Mouse (Mus musculus): Measurements from ENCODE around the gene Lrp6. TPM values are rescaled to one million over a fixed set of nuclear protein-coding genes. Genes with fewer than 3 reads are reported as not detected.

Lrp6 gene
- polyA plus RNA-seq, 1 experiment: 8.4 TPM

DNA sequence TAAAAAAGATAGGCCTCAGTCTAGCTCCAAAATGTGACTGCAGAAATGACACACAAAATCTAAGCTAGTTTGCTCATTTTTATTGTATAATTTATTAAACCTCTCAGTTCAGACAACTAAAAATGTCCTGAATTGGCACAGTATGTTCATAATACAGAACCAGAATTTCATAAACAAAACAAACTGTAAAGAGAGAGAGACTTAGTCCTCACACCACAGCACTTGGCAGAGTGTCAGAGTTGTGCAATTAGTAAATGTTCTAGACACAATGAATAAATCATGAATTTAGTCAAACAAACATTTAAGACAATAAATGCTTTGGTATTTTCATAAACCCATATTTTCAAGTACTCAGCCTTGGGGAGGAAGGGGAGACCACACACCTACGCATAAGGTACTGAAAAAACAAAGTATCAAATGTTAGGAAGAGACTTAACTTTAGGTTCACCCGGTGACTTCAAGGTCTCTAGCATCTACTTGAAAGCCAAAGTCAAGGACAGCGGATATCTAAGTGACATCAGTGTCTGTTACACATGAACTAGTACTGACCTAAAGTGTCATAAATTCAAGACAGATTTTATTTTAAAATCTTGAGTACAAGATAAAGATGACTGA, 52.8 kb downstream of the Lrp6 start:
- H3K27me3 ChIP-seq (ENCODE audit: control insufficient read depth, insufficient read depth, insufficient read length): no peaks in the 10 kb centered on the region
- H3K79me2 ChIP-seq (ENCODE audit: control insufficient read depth, insufficient read depth): peaks cover 53% of the 10 kb centered on the region
- H3K36me3 ChIP-seq (ENCODE audit: control insufficient read depth, insufficient read depth): no peaks in the 10 kb centered on the region
- no peak overlapping the region for H3K4me2 ChIP-seq (ENCODE audit: low read depth)
- H3ac ChIP-seq (ENCODE audit: control insufficient read depth, insufficient read length): no peak overlapping the region
- TF ChIP-seq TCF12 (IDR thresholded peaks at IDR 0.05; ENCODE audit: insufficient read depth, poor library complexity, severe bottlenecking): no peak
- TF ChIP-seq E2F4 (IDR thresholded peaks at IDR 0.05; ENCODE audit: insufficient read depth): no peak
- TF ChIP-seq TCF3 (IDR thresholded peaks at IDR 0.05; ENCODE audit: insufficient read length, low read depth): no peak
- TF ChIP-seq CEBPB (IDR thresholded peaks at IDR 0.05; ENCODE audit: insufficient read depth, poor library complexity, severe bottlenecking): peak; percentile 65; the same call in 1 of the 2 replicates
- no peak for TF ChIP-seq USF1 (IDR thresholded peaks at IDR 0.05; ENCODE audit: low read depth)
- TF ChIP-seq MYOD1 (IDR thresholded peaks at IDR 0.05; ENCODE audit: control insufficient read depth in 1 of 3, insufficient read length in 2 of 3, low read depth in 2 of 3): no peak
- TF ChIP-seq MYOG (IDR thresholded peaks at IDR 0.05; ENCODE audit: control insufficient read depth in 1 of 3, insufficient read depth in 1 of 3, insufficient read length in 2 of 3, low read depth in 2 of 3): no peak
- no peak overlapping the region for H3K4me3 ChIP-seq

DNA sequence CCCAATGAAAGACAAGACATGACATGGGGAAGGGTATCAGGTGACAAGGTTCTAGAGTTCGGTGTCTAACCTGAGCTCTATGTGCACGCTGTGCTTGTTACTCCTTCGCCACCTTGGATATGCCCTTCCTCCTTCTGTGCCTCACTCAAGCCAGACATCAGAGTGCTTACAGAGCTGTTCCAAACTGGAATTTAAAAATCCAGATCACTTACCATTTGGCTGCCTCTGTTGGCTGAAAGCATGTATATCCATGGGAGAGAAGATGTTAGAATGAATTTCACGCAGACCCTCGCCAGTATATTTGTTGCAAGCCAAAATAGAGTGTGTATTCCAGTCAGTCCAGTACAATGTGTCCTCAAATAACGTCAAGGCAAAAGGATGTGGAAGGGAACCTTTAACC, 53.8 kb downstream of the Lrp6 start:
- H3K36me3 ChIP-seq (ENCODE audit: control insufficient read depth, insufficient read depth): no peaks in the 10 kb centered on the region
- H3K79me2 ChIP-seq (ENCODE audit: control insufficient read depth, insufficient read depth): peaks cover 43% of the 10 kb centered on the region
- no peak for TF ChIP-seq SRF (IDR thresholded peaks at IDR 0.05; ENCODE audit: control insufficient read depth, insufficient read length, low read depth)
- no peak for TF ChIP-seq POLR2AphosphoS2 (IDR thresholded peaks at IDR 0.05; ENCODE audit: insufficient read length, low read depth)
- TF ChIP-seq REST (IDR thresholded peaks at IDR 0.05; ENCODE audit: insufficient read depth, insufficient read length): no peak
- TF ChIP-seq MYOG (IDR thresholded peaks at IDR 0.05; ENCODE audit: control insufficient read depth in 1 of 3, insufficient read depth in 1 of 3, insufficient read length in 2 of 3, low read depth in 2 of 3): no peak
- TF ChIP-seq TCF3 (IDR thresholded peaks at IDR 0.05; ENCODE audit: insufficient read length, low read depth): no peak
- no peak for TF ChIP-seq USF1 (IDR thresholded peaks at IDR 0.05; ENCODE audit: low read depth)
- no peak for TF ChIP-seq TCF12 (IDR thresholded peaks at IDR 0.05; ENCODE audit: insufficient read depth, poor library complexity, severe bottlenecking)
- no peak for TF ChIP-seq MAX (IDR thresholded peaks at IDR 0.05; ENCODE audit: low read depth)
- no peak for TF ChIP-seq MYOD1 (IDR thresholded peaks at IDR 0.05; ENCODE audit: control insufficient read depth in 1 of 3, insufficient read length in 2 of 3, low read depth in 2 of 3)
- TF ChIP-seq CEBPB (IDR thresholded peaks at IDR 0.05; ENCODE audit: insufficient read depth, poor library complexity, severe bottlenecking): no peak
- no peak for TF ChIP-seq POLR2A (IDR thresholded peaks at IDR 0.05; ENCODE audit: insufficient read length, low read depth)
- TF ChIP-seq E2F4 (IDR thresholded peaks at IDR 0.05; ENCODE audit: insufficient read depth): no peak
- H3ac ChIP-seq (ENCODE audit: control insufficient read depth, insufficient read length): no peak overlapping the region
- H3K27me3 ChIP-seq (ENCODE audit: control insufficient read depth, insufficient read depth, insufficient read length): no peaks in the 10 kb centered on the region
- H3K4me2 ChIP-seq (ENCODE audit: low read depth): no peak overlapping the region
- H3K4me3 ChIP-seq: no peak overlapping the region

DNA sequence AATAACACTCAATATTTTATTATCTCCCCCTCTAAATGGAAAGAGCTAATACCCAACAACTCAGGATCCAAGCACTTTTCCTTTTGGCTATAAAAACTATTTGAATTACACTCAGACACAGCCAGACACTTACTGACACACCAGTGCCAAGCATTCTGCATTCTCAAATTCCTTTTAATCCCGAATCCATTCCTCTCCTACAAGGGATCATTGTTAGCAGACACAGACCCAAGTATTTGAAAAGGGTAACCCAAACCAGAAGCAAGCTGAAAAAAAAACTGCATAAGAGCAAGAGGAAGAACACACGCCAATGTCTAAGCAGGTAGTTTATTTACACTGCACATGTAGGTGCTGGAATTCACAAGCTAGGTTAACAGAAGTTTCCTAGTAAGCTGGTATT, 54.3 kb downstream of the Lrp6 start:
- Histone ChIP-seq H3K4me2 (ENCODE audit: low read depth) (no peak overlapping the region), H3K4me3 (no peak overlapping the region), H3K79me2 (ENCODE audit: control insufficient read depth, insufficient read depth) (peaks cover 42% of the 10 kb centered on the region), H3K36me3 (ENCODE audit: control insufficient read depth, insufficient read depth) (peaks cover 1% of the 10 kb centered on the region), H3ac (ENCODE audit: control insufficient read depth, insufficient read length) (no peak overlapping the region), H3K27me3 (ENCODE audit: control insufficient read depth, insufficient read depth, insufficient read length) (no peaks in the 10 kb centered on the region)
- TF ChIP-seq MYOG (IDR thresholded peaks at IDR 0.05; ENCODE audit: control insufficient read depth in 1 of 3, insufficient read depth in 1 of 3, insufficient read length in 2 of 3, low read depth in 2 of 3) (no peak), CEBPB (IDR thresholded peaks at IDR 0.05; ENCODE audit: insufficient read depth, poor library complexity, severe bottlenecking) (no peak), POLR2AphosphoS2 (IDR thresholded peaks at IDR 0.05; ENCODE audit: insufficient read length, low read depth) (no peak), MYOD1 (IDR thresholded peaks at IDR 0.05; ENCODE audit: control insufficient read depth in 1 of 3, insufficient read length in 2 of 3, low read depth in 2 of 3) (no peak)

DNA sequence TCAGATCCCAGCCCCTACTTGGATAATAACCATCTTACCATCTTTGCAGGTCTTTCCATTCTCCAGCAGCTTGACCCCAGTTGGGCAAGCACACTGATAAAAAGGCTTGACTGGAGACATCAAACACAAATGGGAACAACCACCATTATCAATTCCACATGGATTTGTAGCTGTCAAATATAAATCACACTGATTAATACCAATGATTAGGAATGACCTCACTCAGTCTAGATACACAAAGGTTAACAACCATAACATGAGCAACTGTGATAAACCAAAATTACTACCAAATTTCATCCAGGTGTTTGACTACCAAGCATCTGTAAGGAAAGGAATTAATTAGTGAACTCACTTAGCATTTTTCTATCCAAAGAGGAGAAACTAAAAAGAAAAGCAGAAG, 55.6 kb downstream of the Lrp6 start:
- Histone ChIP-seq H3K4me2 (ENCODE audit: low read depth) (no peak overlapping the region), H3ac (ENCODE audit: control insufficient read depth, insufficient read length) (no peak overlapping the region), H3K79me2 (ENCODE audit: control insufficient read depth, insufficient read depth) (peaks cover 30% of the 10 kb centered on the region), H3K4me3 (no peak overlapping the region), H3K36me3 (ENCODE audit: control insufficient read depth, insufficient read depth) (peaks cover 13% of the 10 kb centered on the region), H3K27me3 (ENCODE audit: control insufficient read depth, insufficient read depth, insufficient read length) (no peaks in the 10 kb centered on the region)
- no peak for TF ChIP-seq POLR2AphosphoS2 (IDR thresholded peaks at IDR 0.05; ENCODE audit: insufficient read length, low read depth)
- no peak for TF ChIP-seq CEBPB (IDR thresholded peaks at IDR 0.05; ENCODE audit: insufficient read depth, poor library complexity, severe bottlenecking)
- no peak for TF ChIP-seq POLR2A (IDR thresholded peaks at IDR 0.05; ENCODE audit: insufficient read length, low read depth)
- no peak for TF ChIP-seq SRF (IDR thresholded peaks at IDR 0.05; ENCODE audit: control insufficient read depth, insufficient read length, low read depth)
- TF ChIP-seq MAX (IDR thresholded peaks at IDR 0.05; ENCODE audit: low read depth): no peak
- no peak for TF ChIP-seq E2F4 (IDR thresholded peaks at IDR 0.05; ENCODE audit: insufficient read depth)
- no peak for TF ChIP-seq MYOG (IDR thresholded peaks at IDR 0.05; ENCODE audit: control insufficient read depth in 1 of 3, insufficient read depth in 1 of 3, insufficient read length in 2 of 3, low read depth in 2 of 3)
- TF ChIP-seq REST (IDR thresholded peaks at IDR 0.05; ENCODE audit: insufficient read depth, insufficient read length): no peak
- TF ChIP-seq USF1 (IDR thresholded peaks at IDR 0.05; ENCODE audit: low read depth): no peak
- no peak for TF ChIP-seq MYOD1 (IDR thresholded peaks at IDR 0.05; ENCODE audit: control insufficient read depth in 1 of 3, insufficient read length in 2 of 3, low read depth in 2 of 3)
- TF ChIP-seq TCF12 (IDR thresholded peaks at IDR 0.05; ENCODE audit: insufficient read depth, poor library complexity, severe bottlenecking): no peak
- TF ChIP-seq TCF3 (IDR thresholded peaks at IDR 0.05; ENCODE audit: insufficient read length, low read depth): no peak

DNA sequence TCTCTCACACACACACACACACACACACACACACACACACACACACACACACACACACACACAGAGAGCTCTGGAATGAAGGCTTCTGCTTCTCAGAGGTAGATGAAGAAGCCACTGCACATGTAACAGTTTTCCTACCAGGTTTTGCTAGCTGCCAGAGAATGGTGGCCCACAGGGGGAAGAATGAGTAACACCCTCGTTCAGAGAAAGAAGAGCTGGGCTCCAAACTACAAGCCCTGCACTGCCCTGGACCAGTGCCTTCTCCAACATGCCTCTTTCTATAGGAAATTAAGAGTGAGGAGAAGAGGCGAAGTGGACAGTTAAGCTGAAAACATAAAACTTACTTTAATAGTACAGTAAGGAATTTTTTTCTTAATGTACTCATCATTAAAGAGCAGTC, 56.5 kb downstream of the Lrp6 start:
- H3K4me3 ChIP-seq: no peak overlapping the region
- H3K4me2 ChIP-seq (ENCODE audit: low read depth): no peak overlapping the region
- H3ac ChIP-seq (ENCODE audit: control insufficient read depth, insufficient read length): no peak overlapping the region
- TF ChIP-seq USF1 (IDR thresholded peaks at IDR 0.05; ENCODE audit: low read depth) (no peak), POLR2A (IDR thresholded peaks at IDR 0.05; ENCODE audit: insufficient read length, low read depth) (no peak)
- peaks cover 21% of the 10 kb centered on the region for H3K36me3 ChIP-seq (ENCODE audit: control insufficient read depth, insufficient read depth)
- no peaks in the 10 kb centered on the region for H3K27me3 ChIP-seq (ENCODE audit: control insufficient read depth, insufficient read depth, insufficient read length)
- H3K79me2 ChIP-seq (ENCODE audit: control insufficient read depth, insufficient read depth): peaks cover 22% of the 10 kb centered on the region

Measured in myocyte (in vitro differentiated cells).